Mouse (Mus musculus): ENCODE measurements at regions not wholly inside any gene's neighbourhood (a gene's known extent, or its start where the extent isn't known, plus 50 kb on each side); places are given as distances from the start of the nearest gene placed in this dataset.
A peak's percentile ranks its signal among the peaks of the same experiment; 100 is the strongest.

DNA sequence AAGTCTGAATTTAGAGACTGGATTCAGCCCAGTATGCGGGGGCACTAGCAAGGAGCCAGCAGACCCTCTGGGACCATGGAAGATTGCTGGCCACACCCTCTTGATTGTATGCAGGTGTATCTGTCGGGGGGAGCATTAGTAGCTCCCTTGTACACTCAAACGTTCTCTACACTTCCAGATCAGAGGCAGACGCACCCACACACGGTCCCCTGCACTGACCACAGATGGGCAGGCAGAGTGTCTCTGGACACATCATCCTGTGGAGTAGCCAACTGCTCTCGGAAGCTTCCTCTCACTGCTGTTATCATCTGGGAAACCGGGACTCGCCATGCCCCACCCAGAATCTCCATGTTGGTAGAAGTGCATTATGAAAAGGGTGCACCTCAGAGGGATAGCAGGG lies 176.7 kb downstream of the Mycn start:
- DNase-seq: no peak

DNA sequence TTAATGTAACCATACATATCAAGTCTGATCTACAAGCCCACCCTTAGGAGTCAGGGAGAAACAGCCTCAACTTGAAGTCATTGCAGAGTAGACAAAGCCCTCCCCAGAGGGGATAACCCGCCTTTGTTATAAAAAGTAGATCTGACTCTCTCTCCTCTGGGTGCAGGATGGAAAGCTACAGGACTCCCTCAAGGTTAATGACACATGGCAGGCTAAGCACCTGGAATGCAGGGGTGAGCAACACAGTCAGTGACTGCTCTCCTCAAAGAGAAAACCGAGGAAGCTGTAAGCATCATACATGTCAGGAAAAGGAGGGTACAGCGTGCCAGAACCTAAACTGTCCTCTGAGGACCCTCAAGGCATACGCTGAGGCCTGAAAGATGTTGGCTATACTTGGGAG lies 177.1 kb downstream of the Mycn start:
- no peak for DNase-seq

DNA sequence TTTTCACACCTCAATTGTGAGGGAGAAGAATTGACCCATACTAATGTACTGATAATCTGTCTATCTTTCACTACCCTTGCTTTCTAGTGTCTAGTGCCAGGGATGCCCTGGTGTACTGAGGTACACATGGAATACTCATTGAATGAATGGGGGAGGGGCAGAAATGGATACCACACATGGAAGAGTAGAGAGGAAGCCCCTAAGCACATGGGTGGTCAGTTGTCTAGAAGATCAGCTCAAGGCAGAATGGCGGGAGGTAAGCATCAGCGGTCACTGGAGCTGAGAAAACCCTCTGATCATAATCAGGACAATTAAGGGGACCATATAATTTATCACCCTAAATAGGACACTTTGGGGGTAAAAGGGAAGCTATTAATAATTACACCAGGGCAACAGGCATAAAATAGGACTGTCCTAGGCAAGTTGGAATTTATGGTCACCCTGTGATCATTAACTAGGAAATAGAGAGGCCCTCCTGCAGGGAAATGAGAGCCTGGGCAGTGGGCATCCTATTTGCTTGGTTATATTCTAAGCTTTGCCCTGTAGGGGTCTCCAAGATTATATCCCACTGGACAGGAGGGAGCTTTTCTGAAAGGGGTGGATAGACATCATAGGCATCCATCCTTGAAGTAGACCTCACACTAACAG lies 185.3 kb downstream of the Mycn start:
- no peak for DNase-seq

DNA sequence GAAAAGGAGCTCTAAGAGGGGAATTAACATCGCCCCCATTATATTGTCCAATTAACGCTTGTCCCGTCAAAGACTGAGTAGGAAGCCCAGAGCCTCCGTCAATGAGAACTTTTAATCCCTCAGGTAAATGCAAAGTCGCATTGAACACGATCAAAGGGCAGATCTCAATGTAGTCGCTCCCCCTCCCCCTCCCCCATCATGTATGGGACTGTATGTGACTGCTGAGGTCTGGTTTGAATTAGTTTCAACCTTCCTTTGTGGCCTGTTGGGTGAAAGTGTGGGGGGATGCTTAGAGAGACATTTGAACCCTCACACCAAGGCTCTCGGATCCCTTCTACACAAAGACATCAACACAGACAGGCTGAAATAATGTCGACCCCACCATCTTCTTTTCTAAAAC lies 187.9 kb downstream of the Mycn start:
- no peak for DNase-seq

DNA sequence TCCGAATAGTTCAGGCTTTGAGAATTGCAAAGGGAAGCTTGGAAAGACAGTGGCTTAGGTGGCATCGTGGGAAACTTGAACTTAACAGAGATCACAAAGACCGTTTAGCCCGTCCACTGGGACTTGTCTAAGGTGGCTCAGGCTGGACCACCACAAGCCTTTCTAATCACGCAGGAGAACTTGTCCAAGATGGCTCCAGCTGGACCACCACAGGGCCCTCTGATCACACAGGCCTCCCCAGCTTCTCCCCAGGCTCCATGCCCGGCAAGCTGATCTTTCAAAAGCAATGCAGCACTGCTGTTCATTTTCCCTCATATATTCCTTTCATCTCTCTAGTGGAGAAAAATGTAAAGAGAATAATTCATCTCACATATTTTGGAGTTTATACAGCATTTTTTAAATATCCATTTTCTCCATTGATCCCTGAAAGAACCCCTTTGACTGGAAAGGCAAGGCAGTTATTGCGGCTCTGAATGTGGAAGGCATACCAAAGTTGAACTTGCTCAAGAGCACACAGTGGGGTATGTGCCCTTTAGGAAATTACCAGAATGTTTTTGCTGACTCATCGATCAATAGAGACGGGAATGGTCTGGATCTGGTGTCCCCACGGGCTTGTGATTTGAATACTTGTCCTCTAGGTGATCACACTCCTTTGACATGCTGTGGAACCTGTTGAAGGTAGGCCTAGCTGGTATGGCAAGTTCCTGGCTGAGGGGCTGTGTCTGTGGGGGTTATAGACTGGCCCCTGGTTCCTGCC lies 189.9 kb downstream of the Mycn start:
- DNase-seq: no peak

DNA sequence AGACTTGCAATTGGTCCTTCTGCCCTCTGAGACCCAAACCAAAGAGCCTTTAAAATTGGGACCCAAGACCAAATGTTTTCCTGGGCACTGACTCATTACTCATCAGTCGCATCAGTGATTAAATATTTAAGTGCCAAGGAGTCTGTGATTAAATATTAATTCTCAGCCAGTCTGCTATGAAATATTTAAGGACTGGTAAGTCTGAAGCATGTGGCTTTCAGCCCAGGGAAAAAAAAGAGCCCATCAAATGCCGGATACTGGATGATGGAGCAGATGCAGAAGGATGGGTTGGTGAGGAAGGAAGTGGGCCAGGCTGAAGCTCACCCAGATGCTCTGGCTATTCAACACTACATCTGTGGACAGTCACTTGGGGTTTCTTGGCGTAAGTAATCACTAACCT lies 192.0 kb downstream of the Mycn start:
- DNase-seq: no peak

DNA sequence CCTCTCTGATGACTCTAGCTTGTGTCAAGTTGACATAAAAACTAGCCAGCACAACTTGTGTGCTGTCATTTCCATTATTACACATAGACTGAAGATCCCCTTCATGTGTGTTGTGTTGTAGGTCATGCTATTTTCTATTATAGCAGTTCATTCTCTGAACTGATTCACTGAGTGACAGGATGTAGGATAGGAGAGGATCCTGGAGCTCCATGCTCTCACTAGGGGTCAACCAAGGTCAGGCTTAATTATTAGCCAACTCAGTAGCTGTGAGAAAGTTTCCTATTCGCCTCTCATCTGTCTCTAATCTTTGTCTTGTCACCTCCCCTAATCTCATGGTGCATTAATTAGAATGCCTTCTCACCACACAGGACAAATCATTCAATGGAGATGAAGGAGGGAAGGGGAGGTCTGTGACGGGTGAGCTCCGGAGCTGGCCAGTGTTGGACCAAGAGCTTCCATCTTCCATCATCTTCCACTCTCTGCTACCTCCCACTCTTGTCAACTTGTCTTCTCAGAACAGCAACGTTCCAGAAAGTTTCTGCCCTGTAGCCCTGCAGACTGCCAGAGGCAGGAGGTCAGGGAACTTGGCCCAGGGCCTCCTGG lies 194.8 kb downstream of the Mycn start:
- DNase-seq: peak in 1 of 2 experiments; percentile 2

DNA sequence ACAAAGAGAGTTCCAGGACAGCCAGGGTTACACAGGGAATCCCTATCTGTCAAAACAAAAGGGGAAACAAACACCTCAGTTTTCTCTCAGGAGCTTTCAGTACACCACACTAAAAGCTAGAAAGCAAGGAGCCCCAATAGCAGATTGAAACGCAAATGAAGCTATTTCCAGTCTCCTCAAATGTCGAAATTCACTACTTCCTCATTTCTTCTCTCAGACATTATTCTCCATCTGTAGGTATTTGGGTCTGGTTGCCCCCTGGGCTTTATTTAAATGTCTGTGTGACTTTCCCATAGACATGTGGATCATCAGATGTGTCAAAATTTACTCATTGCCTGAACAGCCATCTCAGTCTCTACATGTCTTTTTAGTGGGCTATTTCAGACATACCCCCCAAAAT lies 197.2 kb downstream of the Mycn start:
- DNase-seq: no peak

DNA sequence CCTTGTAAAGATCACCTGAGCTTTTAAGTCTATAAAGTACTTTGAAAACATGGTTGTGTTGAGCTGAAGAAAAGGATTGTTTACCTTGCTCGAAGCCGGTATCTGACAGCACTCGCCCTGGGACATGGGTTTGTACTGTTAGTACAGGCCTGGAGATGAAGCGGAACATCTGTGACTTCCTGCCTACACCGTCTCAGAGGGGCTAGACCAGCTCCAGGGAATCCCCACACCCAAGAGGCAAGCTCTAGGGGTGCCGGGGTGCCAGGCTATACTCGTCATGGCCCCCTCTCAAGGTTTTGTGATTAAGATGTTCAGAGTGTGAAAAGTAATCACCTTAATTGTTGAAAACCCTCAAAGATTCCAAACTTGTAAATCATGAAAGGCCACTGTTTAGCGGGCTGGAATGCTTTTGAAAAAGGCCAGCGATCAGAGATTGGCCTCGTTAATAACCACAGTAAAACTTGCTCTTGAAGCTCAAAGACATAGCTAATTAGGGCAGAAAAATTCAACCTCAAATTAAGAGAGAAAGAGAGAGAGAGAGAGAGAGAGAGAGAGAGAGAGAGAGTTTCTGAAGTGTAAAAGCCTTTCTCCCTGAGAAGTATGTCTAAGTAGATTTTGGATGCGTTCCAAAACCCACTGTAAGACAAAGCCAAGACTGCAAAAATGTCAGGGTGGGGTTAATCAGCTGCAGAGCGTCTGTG lies 202.9 kb downstream of the Mycn start:
- DNase-seq: no peak

DNA sequence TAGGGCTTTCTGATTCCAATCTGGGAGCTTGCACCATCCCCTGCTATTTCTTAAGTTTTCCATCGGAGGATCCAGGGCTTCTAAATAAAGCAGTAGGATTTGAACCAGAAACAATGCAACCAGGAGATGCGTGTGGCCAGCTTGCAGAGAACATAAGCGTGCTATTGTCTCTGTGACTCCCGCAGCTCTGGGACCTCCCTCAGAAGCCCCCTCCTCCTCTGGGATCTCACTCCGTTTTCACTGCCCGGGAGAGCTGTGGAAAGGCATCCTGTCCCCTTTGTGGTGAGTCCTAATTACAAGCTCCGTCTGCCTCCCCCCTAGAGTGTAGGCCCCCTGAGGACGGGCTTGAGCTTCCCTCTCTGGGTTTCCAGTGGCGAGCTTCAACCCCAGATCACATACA lies 215.9 kb downstream of the Mycn start:
- no peak for DNase-seq

DNA sequence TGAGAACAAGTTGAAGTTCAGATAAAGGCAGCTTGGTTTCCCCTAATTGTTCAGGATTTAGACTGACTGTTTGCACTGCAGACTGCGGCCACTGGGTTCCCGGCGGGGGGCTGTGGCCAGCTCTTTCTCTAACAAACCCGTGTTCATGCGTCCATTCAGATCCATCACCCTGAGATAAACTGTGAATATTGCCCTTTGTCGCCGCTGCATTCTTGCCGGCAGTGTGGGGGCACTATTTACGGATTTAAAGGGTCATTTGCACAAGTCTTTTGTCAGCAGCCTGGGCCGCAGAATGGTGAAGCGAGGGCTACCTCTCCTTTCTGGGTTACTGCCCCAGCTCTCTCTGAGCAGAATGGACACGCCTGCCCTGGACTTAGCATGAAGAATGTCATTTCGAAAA lies 216.6 kb downstream of the Mycn start:
- no peak for DNase-seq

DNA sequence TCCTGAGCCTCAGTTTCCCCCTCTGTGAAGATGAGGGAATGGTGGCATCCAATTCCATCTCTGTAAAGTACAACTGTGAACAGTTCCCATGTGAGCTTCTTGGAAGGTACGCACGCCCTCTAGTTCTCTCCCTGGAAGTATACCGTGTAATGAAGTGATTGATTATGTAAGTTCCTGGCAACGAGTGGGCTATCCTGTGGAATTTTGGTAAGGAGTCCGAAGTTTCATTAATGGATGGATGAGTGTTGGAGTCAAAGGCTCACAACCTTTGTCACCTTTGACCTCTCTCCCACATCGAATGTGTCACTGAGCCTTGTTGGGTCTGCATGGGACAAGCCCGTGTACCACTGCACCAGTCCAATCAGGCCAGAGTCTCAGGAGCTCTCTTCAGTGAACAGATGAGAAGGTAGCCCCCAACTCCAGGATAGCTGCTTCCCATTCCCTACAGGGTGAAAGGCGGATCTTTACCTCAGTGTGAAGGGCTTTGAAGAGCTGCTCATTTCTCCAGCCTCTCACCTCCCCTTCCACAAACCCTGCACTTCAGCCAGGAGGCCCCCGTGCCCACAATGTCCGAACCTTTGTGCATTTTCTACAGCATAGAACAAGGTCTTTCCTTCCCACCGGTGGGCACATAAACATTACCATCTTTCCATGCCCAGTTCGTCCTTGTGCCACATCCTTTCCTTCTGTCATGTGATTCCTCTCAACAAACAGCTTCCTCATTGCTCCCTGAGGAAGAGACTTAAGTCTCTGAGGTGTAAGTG lies 217.8 kb downstream of the Mycn start:
- no peak for DNase-seq

DNA sequence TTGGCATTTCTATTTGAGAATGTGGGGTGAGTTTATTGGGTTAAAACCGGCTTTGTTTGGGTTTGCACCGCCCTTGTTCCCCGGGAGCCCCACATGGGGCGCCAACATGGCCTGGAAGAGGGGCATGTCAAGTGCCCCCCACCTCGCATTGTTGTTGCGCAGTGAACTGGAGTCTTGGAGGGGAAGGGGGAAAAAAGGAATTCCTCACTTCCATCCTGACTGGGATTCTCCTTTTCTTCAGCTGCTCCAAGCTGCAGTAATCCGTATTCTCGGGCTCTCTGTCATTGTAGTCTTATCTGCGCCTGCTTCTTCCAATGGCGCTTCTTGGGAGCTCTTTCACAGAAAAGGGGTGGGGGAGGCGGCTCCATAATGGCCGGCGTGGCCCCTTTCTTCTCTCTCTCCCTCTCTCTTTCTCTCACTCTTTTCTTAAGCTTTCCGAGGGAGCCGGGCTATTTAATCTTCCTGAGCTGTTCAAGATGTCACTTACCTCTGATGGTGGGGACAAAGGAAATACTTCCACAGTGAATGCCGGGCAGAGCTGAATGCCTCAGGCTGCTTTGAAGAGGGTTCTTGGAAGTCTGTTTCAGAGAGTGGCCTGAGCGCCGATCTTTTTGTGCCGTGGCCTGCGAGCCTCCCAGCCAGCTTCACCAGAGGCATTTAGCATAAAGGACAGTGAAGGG lies 218.6 kb downstream of the Mycn start:
- DNase-seq: no peak

DNA sequence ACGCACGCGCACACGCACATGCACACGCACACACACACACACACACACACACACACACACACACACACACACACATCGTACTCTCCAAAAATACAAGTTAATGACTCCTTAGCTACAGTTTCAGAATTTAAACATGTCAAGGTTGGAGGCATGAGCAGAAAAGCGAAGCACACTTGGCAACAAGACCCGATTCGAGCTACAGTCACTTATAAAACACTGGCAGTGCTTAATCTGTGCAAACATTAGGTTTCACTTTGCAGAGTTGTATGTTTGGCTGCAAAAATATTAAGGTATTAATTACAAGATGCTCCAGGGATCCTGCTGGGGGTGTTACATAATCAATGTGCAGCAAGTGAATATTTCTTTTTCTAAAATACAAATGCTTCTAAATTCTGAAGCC lies 225.0 kb downstream of the Mycn start:
- no peak for DNase-seq

DNA sequence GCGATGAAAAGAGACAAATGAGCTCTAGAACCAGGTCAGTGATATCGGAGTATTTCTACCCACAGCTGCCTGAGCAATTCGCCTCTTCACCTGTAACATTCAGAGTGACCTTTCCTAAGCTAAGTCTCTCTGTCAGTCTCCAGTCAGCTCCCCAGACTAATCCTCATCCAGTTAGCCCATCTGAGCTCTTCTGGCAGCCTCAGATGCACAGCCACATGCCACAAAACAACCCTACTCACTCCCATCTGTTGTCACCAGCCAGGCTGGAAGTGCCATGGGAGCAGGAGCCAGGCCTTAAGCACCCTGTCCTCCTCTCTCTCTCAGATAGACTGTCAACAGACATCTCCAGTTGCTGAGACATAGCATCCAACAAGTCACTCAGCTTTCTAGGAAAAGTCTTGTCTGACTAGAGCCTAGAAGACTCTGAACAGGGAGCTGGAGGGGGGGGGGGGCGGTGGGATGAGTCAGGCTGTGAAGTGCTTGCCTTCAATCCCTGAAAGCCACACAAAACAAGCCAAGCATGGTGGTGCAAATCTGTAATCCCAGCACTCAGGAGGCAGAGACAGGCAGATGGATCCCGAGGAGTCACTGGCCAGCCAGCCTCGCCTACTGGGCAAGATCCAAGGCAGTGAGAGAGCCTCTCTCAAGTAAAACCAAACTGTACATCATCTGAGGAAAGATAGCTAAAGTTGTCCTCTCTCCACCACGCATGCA lies 225.6 kb downstream of the Mycn start:
- no peak for DNase-seq

DNA sequence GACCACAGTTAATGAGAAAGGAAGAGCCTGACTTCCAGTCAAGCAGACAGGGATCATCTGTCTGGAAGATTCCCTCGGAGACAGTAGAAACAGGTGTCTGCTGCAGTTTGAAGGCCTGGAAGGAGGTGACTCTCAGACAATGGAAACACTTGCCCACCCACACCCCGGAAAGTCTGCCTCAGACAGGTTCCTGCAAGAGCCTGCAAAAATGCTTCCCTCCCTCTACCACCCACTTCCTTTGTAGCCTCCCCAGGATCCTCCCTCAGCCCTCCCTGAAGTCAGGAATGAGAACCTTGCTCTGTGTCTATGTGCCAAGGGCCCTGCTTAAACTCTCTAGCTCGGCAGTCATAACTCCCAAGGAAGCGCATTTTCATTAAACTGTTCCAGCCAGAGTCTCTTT lies 226.2 kb downstream of the Mycn start:
- DNase-seq: no peak

DNA sequence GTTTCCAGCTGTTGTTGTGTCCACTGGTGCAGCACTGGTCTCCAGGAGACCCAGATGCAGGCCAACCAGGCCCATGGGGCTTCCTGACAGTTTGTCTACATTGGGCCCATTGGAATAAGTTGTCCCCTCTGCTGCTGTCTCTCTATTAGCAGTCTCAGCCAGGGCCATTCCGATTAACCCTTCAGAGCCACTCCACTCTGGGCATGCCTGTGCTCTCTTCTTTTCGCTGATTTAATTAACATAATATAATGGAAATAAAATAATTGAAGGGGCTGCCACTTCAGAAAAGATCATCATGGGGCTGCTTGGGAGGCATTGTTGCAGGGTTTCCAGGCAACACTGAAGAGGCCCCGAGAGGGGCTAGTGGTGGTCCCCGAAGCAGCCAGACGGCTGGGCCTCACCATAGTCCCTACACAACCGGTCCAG lies 231.5 kb downstream of the Mycn start:
- DNase-seq: no peak

DNA sequence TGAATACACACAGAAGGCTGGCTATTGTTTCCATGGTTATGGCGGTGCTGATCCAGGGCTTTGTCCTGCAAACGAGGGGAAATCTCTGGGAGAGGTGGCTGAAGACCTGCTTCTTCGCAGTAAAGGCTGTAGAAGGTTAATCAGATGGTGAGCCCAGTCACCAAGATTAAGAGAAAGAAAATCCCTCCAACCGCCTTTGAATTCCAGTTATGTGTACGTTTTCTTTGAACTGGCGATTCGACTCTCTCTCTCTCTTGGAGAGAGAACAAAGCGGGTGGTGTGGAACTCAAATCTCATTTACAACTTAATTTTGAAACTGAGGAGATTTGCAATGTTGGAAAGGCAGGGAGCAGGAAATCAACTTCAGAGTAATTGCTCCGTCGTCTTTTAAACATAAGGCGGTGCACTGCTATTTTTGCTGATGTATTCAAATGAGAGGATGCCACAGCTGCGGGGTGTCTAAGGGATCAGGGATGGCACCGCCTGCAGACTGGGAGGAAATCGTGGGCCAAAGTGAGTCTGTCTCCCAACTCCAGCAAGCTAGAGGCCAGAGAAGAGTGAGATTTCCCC lies 232.7 kb downstream of the Mycn start:
- DNase-seq: no peak

DNA sequence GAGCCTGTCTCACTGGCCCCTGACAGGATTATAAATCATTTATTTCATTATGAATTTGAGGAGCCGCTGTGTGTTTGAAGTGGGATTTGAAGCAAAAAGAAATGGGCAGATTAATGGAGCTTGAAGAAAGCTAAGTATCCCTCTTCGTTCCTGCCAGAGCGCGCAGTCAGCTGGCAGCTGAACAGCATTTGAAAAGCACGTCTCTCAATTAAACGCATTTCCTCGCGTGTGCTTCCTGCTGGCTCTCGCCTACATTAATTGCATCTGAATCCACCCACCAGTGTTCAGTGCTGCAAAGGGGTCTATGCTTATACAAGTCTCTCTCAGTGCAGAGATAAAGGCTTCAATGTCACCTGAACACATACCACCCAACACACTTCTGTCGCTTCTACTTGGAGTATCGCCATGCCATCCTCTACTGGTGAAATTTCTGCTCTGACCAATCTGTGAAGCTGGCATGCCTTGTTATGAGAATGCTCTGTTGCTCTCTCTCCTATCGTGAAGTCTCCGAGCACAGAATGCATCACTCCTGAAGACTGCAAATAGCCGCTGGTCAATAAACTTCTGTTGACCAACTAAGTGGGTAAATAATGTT lies 235.3 kb downstream of the Mycn start:
- no peak for DNase-seq

DNA sequence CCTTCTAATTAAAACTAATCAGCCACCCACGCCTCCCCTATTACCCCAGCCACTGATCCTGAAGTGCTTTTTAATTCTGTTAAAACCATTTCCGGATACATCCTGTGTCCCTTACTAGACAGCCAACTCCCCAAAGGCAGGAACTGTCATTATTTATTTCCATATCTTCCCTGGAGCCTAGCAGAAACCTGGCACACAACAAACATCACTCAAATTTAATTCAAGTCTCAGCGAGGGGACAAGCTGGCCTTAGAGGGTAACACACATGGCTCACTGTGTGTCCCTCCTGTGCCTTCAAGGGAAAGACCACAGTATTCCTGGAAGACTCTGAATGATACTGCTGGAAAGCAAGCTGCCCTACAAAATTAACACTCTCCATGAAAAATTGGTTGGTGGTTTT lies 240.0 kb downstream of the Mycn start:
- DNase-seq: no peak

Data from heart, adult 18-20 months (tissue).